Mouse (Mus musculus): ENCODE data around the gene Maml3.

GRCm38 (mm10) chr3:52027972-52028371, 76.9 kb downstream of the Maml3 start:
- no peak for TF ChIP-seq CTCF (conservative IDR thresholded peaks at IDR 0.05 in 1 of 2, IDR thresholded peaks at IDR 0.05 in 1 of 2; ENCODE audit: low read depth in 2 of 2, low read length in 2 of 2)
- TF ChIP-seq ZNF384 (IDR thresholded peaks at IDR 0.05; ENCODE audit: low read depth, low read length), result no peak
- TF ChIP-seq MAX (IDR thresholded peaks at IDR 0.05; ENCODE audit: low read length), result no peak
- no peak for TF ChIP-seq RCOR1 (conservative IDR thresholded peaks at IDR 0.05; ENCODE audit: low read depth, low read length)
- TF ChIP-seq KAT2A (IDR thresholded peaks at IDR 0.05; ENCODE audit: insufficient replicate concordance, low read length), result no peak
- TF ChIP-seq USF1 (IDR thresholded peaks at IDR 0.05; ENCODE audit: low read depth, low read length), result no peak
- no peak for TF ChIP-seq MAFK (IDR thresholded peaks at IDR 0.05; ENCODE audit: insufficient replicate concordance, low read length)
- no peak for TF ChIP-seq IRF4 (IDR thresholded peaks at IDR 0.05; ENCODE audit: low read depth, low read length)
- TF ChIP-seq EP300 (IDR thresholded peaks at IDR 0.05; ENCODE audit: low read length), result no peak

All from CH12.LX (cell line).